In genomic region chr14:120477982-120478568, GRCm38 (mm10) we compare ENCODE assay signal across 8 mouse cellular contexts. TPM values are rescaled to one million over a fixed set of nuclear protein-coding genes. Genes with fewer than 3 reads are reported as not detected.
DNase-seq lines count a peak whose midpoint lies in the region; ATAC-seq lines count a peak whose summit lies in the region.

Rap2a (plus strand) TSS chr14:120478444.

- peak; percentile 89 for ATAC-seq in hindbrain, embryonic 14.5 days (ENCODE audit: low FRiP score)

- H3K4me2 ChIP-seq in hindbrain, embryonic 14.5 days (replicated peaks) = peak within 1 kb of the TSS; percentile 73

- DNase-seq in R1 (ENCODE audit: low read depth, low spot score) = peak; percentile 90
- peak; percentile 98 for DNase-seq in cerebellum, postnatal 25 days
- peak; percentile 93 to 97 for DNase-seq in frontal cortex, postnatal 25 days (ENCODE audit: low spot score in 2 of 2)
- DNase-seq in hindbrain, embryonic 14.5 days (ENCODE audit: low spot score) = peak; percentile 97
- DNase-seq in layer of hippocampus, postnatal 36 days = peak; percentile 96 to 97
- DNase-seq in lung, postnatal 36 days = peak; percentile 97
- DNase-seq in retina, postnatal 7 days (ENCODE audit: low read depth, low spot score) = peak; percentile 94
- peak; percentile 98 for DNase-seq in urinary bladder, adult 2 months (ENCODE audit: low spot score)

- H3K27me3 ChIP-seq in hindbrain, embryonic 14.5 days (ENCODE audit: control insufficient read depth, insufficient read depth, low read length) = no peaks in the 10 kb centered on the region

- H3K27ac ChIP-seq in hindbrain, embryonic 14.5 days = peak within 1 kb of the TSS; percentile 100

- 1% methylated on average over 64 of the region's 78 CpGs for WGBS in hindbrain, embryonic 14.5 days

- H3K36me3 ChIP-seq in hindbrain, embryonic 14.5 days (replicated peaks; ENCODE audit: control insufficient read depth, insufficient read depth) = no peaks in the 10 kb centered on the region

- H3K9ac ChIP-seq in hindbrain, embryonic 14.5 days = peak within 1 kb of the TSS; percentile 84

- H3K9me3 ChIP-seq in hindbrain, embryonic 14.5 days (ENCODE audit: control insufficient read depth, low read length) = no peaks in the 10 kb centered on the region

- H3K4me1 ChIP-seq in hindbrain, embryonic 14.5 days (replicated peaks; ENCODE audit: control insufficient read depth, insufficient read depth, low read length) = peaks cover 25% of the 10 kb centered on the region

- peak within 1 kb of the TSS; percentile 59 for H3K4me3 ChIP-seq in hindbrain, embryonic 14.5 days (replicated peaks; ENCODE audit: low read length)

RNA-seq across cellular contexts. Expression of gene Rap2a, which starts in this region (rescaled TPM):
- 25.8 and 29.0 TPM in 2 replicates for polyA plus RNA-seq in hindbrain, embryonic 14.5 days (2014; fragmentation: Nextera tagmentation; extraction: Ambion mirVana)
- 10 to 100 TPM; 85.6 to 89.7 TPM for total RNA-seq in layer of hippocampus, postnatal 36 days (2021)
- polyA plus RNA-seq in urinary bladder, adult 2 months (2012; rRNA removed) = 21.0 and 23.5 TPM in 2 replicates

Comparison
In these comparisons a context has a peak if more than half of its experiments do, and no peak if none do; other contexts are left out.
1. Peak in every context shown above with its lines: DNase-seq, ATAC-seq, H3K4me3 ChIP-seq and H3K27ac ChIP-seq.